Comparison of ENCODE assay signal across 10 mouse cellular contexts in genomic region chr10:94574451-94575333, GRCm38 (mm10).
DNase-seq lines count a peak whose midpoint lies in the region; ATAC-seq and TF ChIP-seq lines count a peak whose summit lies in the region.
"Had no signal": no experiment of that assay in that cellular context is flagged by ENCODE, and none has a peak within 500 bp of the region (broad histone marks: within the 10 kb centered on the region; RNA-seq: fewer than 3 reads in every experiment).

No protein-coding gene starts in this region.

- no peaks in the 10 kb centered on the region for H3K27me3 ChIP-seq in myocyte (ENCODE audit: control insufficient read depth, insufficient read depth, insufficient read length)
- H3K27me3 ChIP-seq: embryonic facial prominence, embryonic 12.5 days; neural tube, embryonic 13.5 days had no signal

- no peak for ATAC-seq in activated CD4-positive, CD25-positive, alpha-beta regulatory T cell, adult 4 months

- H3K4me2 ChIP-seq in myocyte (ENCODE audit: low read depth) = no peak overlapping the region
- H3K4me2 ChIP-seq: embryonic facial prominence, embryonic 12.5 days; neural tube, embryonic 13.5 days had no signal

- no peak for TF ChIP-seq POLR2A in myocyte (IDR thresholded peaks at IDR 0.05; ENCODE audit: insufficient read length, low read depth)

- DNase-seq in kidney, postnatal 36 days = peak; percentile 39 to 40
- no peak for DNase-seq in kidney, postnatal 4 days
- DNase-seq in gonadal fat pad, adult 2 months (ENCODE audit: low read depth) = peak; percentile 97
- peak; percentile 58 for DNase-seq in liver
- no peak for DNase-seq in T-cell, adult 2 months (ENCODE audit: low spot score)
- no peak for DNase-seq in thymus, postnatal 25 days

- H3K79me2 ChIP-seq in myocyte (ENCODE audit: control insufficient read depth, insufficient read depth) = peaks cover 4% of the 10 kb centered on the region

- no peak overlapping the region for H3K4me3 ChIP-seq in myocyte
- H3K4me3 ChIP-seq: embryonic facial prominence, embryonic 12.5 days; neural tube, embryonic 13.5 days had no signal

- H3K36me3 ChIP-seq in myocyte (ENCODE audit: control insufficient read depth, insufficient read depth) = peaks cover 17% of the 10 kb centered on the region
- H3K36me3 ChIP-seq: embryonic facial prominence, embryonic 12.5 days; neural tube, embryonic 13.5 days had no signal

- H3ac ChIP-seq in myocyte (ENCODE audit: control insufficient read depth, insufficient read length) = no peak overlapping the region

TF ChIP-seq in myocyte, 11 proteins besides CTCF, POLR2A, EP300 and RAD21:
- 0 out of 2 replicates have a peak, but pooled peaks have one; percentile 20 for TF ChIP-seq CEBPB (IDR thresholded peaks at IDR 0.05; ENCODE audit: insufficient read depth, poor library complexity, severe bottlenecking)
- no peak for TF ChIP-seq REST (IDR thresholded peaks at IDR 0.05; ENCODE audit: insufficient read depth, insufficient read length)

Comparison
In these comparisons a context has a peak if more than half of its experiments do, and no peak if none do; other contexts are left out.
1. DNase-seq: peak in kidney, postnatal 36 days (2 of 2), gonadal fat pad, adult 2 months (single experiment) and liver (single experiment); none in kidney, postnatal 4 days (0 of 2), T-cell, adult 2 months (single experiment) and thymus, postnatal 25 days (single experiment).